Mouse (Mus musculus) stomach, embryonic 16.5 days (tissue): ENCODE measurements around the gene Lctl. TPM values are rescaled to one million over a fixed set of nuclear protein-coding genes. Genes with fewer than 3 reads are reported as not detected.
"Not testable (repeated sequence)": the region's sequence is repeated elsewhere in the genome, so short reads cannot be mapped to it uniquely, and the experiment has no call there.

Experiments used
- ATAC-seq: fragments of 200-750 bp; cut with Nextera tagmentation; 2 replicates; pipeline ENCODE4 v1.8.0; 2017; ENCODE audit warnings: moderate number of reproducible peaks, moderate TSS enrichment; ENCODE audit not compliant: insufficient read depth, low FRiP score
- H3K27ac ChIP-seq: fragments of 300-500 bp; sonication (generic); 2 replicates; pipeline ENCODE4 v1.5.1; 2014; ENCODE audit warnings: low read length
- H3K27me3 ChIP-seq: fragments of 300-500 bp; sonication (generic); 2 replicates; pipeline ENCODE4 v1.6.1; 2014; ENCODE audit warnings: low read length, control low read depth, mixed read lengths; ENCODE audit not compliant: control insufficient read depth, insufficient read depth
- H3K36me3 ChIP-seq: fragments of 300-500 bp; sonication (generic); 2 replicates; pipeline ENCODE4 v1.6.1; 2014; ENCODE audit warnings: low read length; ENCODE audit not compliant: control insufficient read depth, insufficient read depth
- H3K4me1 ChIP-seq: fragments of 300-500 bp; sonication (generic); 2 replicates; pipeline ENCODE4 v1.6.1; 2014; ENCODE audit warnings: low read length, control low read depth, mixed read lengths; ENCODE audit not compliant: control insufficient read depth, insufficient read depth
- H3K4me2 ChIP-seq: fragments of 300-500 bp; sonication (generic); 2 replicates; pipeline ENCODE4 v1.6.1; 2014; ENCODE audit warnings: low read depth, low read length, mixed read lengths
- H3K4me3 ChIP-seq: fragments of 300-500 bp; sonication (generic); replicated peaks from 2 replicates; pipeline ENCODE4 v1.5.1; 2014; ENCODE audit warnings: mild to moderate bottlenecking, low read length
- H3K9ac ChIP-seq: fragments of 300-500 bp; sonication (generic); 2 replicates; pipeline ENCODE4 v1.6.1; 2014; ENCODE audit warnings: low read length
- H3K9me3 ChIP-seq: fragments of 300-500 bp; sonication (generic); replicated peaks from 2 replicates; pipeline ENCODE4 v1.6.1; 2016; ENCODE audit warnings: low read length, control low read depth; ENCODE audit not compliant: control insufficient read depth
- WGBS: fragments of 180-500 bp; shearing (Covaris S2); extraction: QIAGEN DNeasy Blood & Tissue Kit; methylation state at CpG from one replicate; pipeline ENCODE4 v1.1.7; 2014; 5-methylcytosine and 5-hydroxymethylcytosine counted together
- polyA plus RNA-seq: library from polyadenylated mRNA; unstranded; fragments of >200 nt; fragmentation: Nextera tagmentation; extraction: Ambion mirVana; gene quantifications from 2 replicates; pipeline ENCODE4 v1.2.1, GENCODE M21; 2015

The Lctl gene
- polyA plus RNA-seq, 1 experiment from 2014 or later = 0.23 TPM

DNA sequence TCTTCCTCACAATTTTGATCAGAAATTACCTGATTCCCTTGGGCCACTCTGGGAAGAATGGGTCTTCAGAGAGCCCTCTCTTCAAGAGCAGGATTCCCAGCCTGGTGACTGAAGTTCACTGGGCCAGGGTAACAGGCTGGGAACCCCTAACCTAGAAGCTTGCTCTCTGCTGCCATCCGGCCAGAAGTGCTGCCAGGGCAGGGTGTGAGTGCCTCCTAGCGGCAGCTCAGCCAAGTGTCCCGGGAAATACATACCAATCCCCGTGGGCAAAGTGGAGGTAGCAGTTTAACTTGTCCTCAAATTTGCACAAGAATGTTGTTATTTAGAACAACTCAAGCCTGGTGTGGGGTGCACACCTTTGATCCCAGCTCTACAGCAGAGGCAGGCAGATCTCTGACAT lies 16.5 kb upstream of the Lctl start:
- Histone ChIP-seq H3K9ac (no peak overlapping the region), H3K4me3 (no peak overlapping the region), H3K9me3 (no peaks in the 10 kb centered on the region), H3K36me3 (no peaks in the 10 kb centered on the region), H3K27ac (no peak overlapping the region), H3K4me2 (no peak overlapping the region), H3K27me3 (no peaks in the 10 kb centered on the region), H3K4me1 (no peaks in the 10 kb centered on the region)
- ATAC-seq = no peak
- whole genome bisulfite sequencing = 5% methylated on average over 4 of the region's 4 CpGs

- Histone ChIP-seq H3K27me3 (no peaks in the 10 kb centered on the region), H3K4me3 (no peak overlapping the region), H3K4me1 (no peaks in the 10 kb centered on the region), H3K4me2 (no peak overlapping the region), H3K9me3 (no peaks in the 10 kb centered on the region), H3K9ac (no peak overlapping the region), H3K36me3 (no peaks in the 10 kb centered on the region), H3K27ac (no peak overlapping the region)
- ATAC-seq = no peak
- WGBS = 72% methylated on average over 6 of the region's 6 CpGs
Observed at GRCm38 (mm10) chr9:64105301-64105700, 11.6 kb upstream of the Lctl start.

GRCm38 (mm10) chr9:64110502-64110901 lies 6.4 kb upstream of the Lctl start:
- Histone ChIP-seq H3K27me3 (no peaks in the 10 kb centered on the region), H3K9me3 (no peaks in the 10 kb centered on the region), H3K27ac (no peak overlapping the region), H3K36me3 (no peaks in the 10 kb centered on the region), H3K4me1 (0 out of 2 replicates have a peak, but pooled peaks cover 5% of the 10 kb centered on the region), H3K4me2 (no peak overlapping the region), H3K9ac (no peak overlapping the region), H3K4me3 (no peak overlapping the region)
- WGBS = 93% methylated on average over 16 of the region's 16 CpGs
- ATAC-seq = no peak

- Histone ChIP-seq H3K4me1 (0 out of 2 replicates have a peak, but pooled peaks cover 5% of the 10 kb centered on the region), H3K4me3 (no peak overlapping the region), H3K9me3 (no peaks in the 10 kb centered on the region), H3K9ac (0 out of 2 replicates have a peak overlapping the region, but pooled peaks have one; percentile 4), H3K27me3 (no peaks in the 10 kb centered on the region), H3K36me3 (no peaks in the 10 kb centered on the region), H3K27ac (no peak overlapping the region), H3K4me2 (no peak overlapping the region)
- ATAC-seq = peak; percentile 53
- 22% methylated on average over 2 of the region's 2 CpGs for WGBS
Observed at GRCm38 (mm10) chr9:64114646-64115045, 2.3 kb upstream of the Lctl start.

DNA sequence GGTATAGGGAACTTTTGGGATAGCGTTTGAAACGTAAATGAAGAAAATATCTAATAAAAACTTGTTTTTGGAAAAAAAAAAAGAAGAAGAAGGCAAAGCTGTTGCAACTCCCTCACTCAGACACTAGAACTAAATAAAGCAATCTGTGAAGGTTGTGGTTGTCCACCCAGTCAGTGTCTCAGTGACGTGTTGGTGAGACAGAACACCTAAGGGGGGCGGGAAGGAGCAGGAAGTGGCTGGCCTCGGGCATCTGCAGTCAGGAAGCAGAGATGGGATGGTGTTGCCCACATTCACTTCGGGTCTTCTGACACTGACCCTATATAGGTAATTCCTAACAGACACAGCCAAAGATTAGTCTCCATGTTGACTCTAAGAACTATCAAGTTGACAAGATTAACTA lies 1.2 kb upstream of the Lctl start:
- no peak overlapping the region for H3K9ac ChIP-seq
- WGBS = 77% methylated on average over 6 of the region's 6 CpGs
- ATAC-seq = no peak

GRCm38 (mm10) chr9:64119898-64120297 lies 3.0 kb downstream of the Lctl start:
- Histone ChIP-seq H3K4me3 (no peak overlapping the region), H3K36me3 (no peaks in the 10 kb centered on the region), H3K9me3 (no peaks in the 10 kb centered on the region), H3K27ac (no peak overlapping the region), H3K9ac (no peak overlapping the region), H3K4me1 (no peaks in the 10 kb centered on the region), H3K27me3 (no peaks in the 10 kb centered on the region), H3K4me2 (no peak overlapping the region)
- 32% methylated on average over 8 of the region's 8 CpGs for WGBS
- no peak for ATAC-seq

More for the DNA sequence above, 1.2 kb upstream of the Lctl start:
- H3K4me1 ChIP-seq = 0 out of 2 replicates have a peak, but pooled peaks cover 5% of the 10 kb centered on the region
- no peaks in the 10 kb centered on the region for H3K36me3 ChIP-seq
- H3K4me2 ChIP-seq = no peak overlapping the region
- no peak overlapping the region for H3K27ac ChIP-seq
- H3K9me3 ChIP-seq = no peaks in the 10 kb centered on the region
- H3K4me3 ChIP-seq = no peak overlapping the region
- no peaks in the 10 kb centered on the region for H3K27me3 ChIP-seq

DNA sequence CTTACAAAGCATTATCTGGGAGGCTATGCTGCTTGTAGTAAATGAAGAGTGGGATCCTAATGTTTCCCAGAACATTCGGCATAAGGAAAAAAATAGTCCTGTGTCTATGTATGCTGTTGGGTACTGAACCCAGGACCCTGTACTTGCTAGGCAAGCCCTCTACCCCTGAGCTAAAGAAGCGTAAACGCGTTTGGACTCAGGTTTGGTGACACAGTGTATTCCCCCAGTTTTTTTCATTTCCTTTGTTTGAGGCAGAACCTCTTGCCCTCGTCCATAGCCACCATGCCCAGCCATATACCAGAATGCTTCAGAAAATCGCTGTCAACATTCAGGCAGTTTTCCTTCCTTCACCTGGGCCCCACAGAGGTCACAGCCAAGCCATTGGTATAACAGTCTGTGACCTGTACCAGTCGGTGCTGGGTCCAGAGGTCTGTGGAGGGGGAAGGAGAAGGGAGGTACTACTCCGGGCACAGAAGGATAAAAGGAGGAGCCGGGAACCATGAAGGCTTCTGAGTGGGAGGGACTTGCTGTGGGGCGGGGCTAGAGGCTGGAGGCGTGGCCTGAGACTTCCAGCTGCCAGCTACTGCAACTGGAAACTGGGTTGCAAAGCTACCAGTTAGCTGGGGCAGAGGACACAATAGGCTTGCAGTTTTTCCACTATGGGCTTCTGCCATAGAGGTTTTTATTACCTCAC lies 3.8 kb downstream of the Lctl start:
- H3K4me2 ChIP-seq = no peak overlapping the region
- no peak overlapping the region for H3K4me3 ChIP-seq
- no peak overlapping the region for H3K27ac ChIP-seq
- no peaks in the 10 kb centered on the region for H3K4me1 ChIP-seq
- H3K9me3 ChIP-seq = no peaks in the 10 kb centered on the region
- H3K36me3 ChIP-seq = no peaks in the 10 kb centered on the region
- H3K9ac ChIP-seq = no peak overlapping the region
- ATAC-seq = peak; percentile 50; the same call in 1 of the 2 replicates
- no peaks in the 10 kb centered on the region for H3K27me3 ChIP-seq
- WGBS = 37% methylated on average over 11 of the region's 11 CpGs

GRCm38 (mm10) chr9:64122601-64123000 lies 5.7 kb downstream of the Lctl start:
- H3K4me1 ChIP-seq = 0 out of 2 replicates have a peak, but pooled peaks cover 6% of the 10 kb centered on the region
- H3K4me2 ChIP-seq = no peak overlapping the region
- no peak overlapping the region for H3K9ac ChIP-seq
- no peaks in the 10 kb centered on the region for H3K9me3 ChIP-seq
- 93% methylated on average over 10 of the region's 10 CpGs for WGBS
- no peaks in the 10 kb centered on the region for H3K27me3 ChIP-seq
- no peak overlapping the region for H3K27ac ChIP-seq
- no peak overlapping the region for H3K4me3 ChIP-seq
- H3K36me3 ChIP-seq = no peaks in the 10 kb centered on the region
- ATAC-seq = no peak

GRCm38 (mm10) chr9:64124846-64125245 lies 7.9 kb downstream of the Lctl start:
- not testable (repeated sequence) for H3K4me1 ChIP-seq, H3K4me3 ChIP-seq, H3K9ac ChIP-seq, H3K9me3 ChIP-seq, H3K27me3 ChIP-seq, H3K36me3 ChIP-seq, H3K4me2 ChIP-seq
- 55% methylated on average over 3 of the region's 3 CpGs for WGBS
- ATAC-seq = peak; percentile 81; the same call in 1 of the 2 replicates
- peak overlapping the region; percentile 62 for H3K27ac ChIP-seq
